Mouse (Mus musculus) limb, embryonic 11.5 days (tissue): ENCODE measurements at regions not wholly inside any gene's neighbourhood (a gene's known extent, or its start where the extent isn't known, plus 50 kb on each side); places are given as distances from the start of the nearest gene placed in this dataset.

Source experiments
- ATAC-seq: fragments of 200-750 bp; cut with Nextera tagmentation; 2 replicates; pipeline ENCODE4 v1.8.0; 2017; ENCODE audit warnings: low read depth; ENCODE audit not compliant: insufficient number of reproducible peaks, low FRiP score, low TSS enrichment
- DNase-seq: peaks from one replicate; pipeline ENCODE4 v3.0.0-alpha.2; 2015; ENCODE audit warnings: low spot score
- H3K27ac ChIP-seq: fragments of 300-500 bp; sonication (generic); replicated peaks from 2 replicates; pipeline ENCODE4 v1.5.1; 2014; ENCODE audit warnings: low read depth, mild to moderate bottlenecking, low read length
- H3K27me3 ChIP-seq: fragments of 300-500 bp; sonication (generic); 2 replicates; pipeline ENCODE4 v1.6.1; 2014; ENCODE audit warnings: mild to moderate bottlenecking, low read length, mixed read lengths; ENCODE audit not compliant: control insufficient read depth, insufficient read depth
- H3K36me3 ChIP-seq: fragments of 300-500 bp; sonication (generic); 2 replicates; pipeline ENCODE4 v1.6.1; 2014; ENCODE audit warnings: mild to moderate bottlenecking, low read length, moderate library complexity, mixed read lengths; ENCODE audit not compliant: control insufficient read depth, insufficient read depth
- H3K4me1 ChIP-seq: fragments of 300-500 bp; sonication (generic); 2 replicates; pipeline ENCODE4 v1.6.1; 2014; ENCODE audit warnings: low read length, mixed read lengths; ENCODE audit not compliant: control insufficient read depth, insufficient read depth
- H3K4me2 ChIP-seq: fragments of 300-500 bp; sonication (generic); 2 replicates; pipeline ENCODE4 v1.6.1; 2014; ENCODE audit warnings: low read depth, mild to moderate bottlenecking, moderate library complexity; ENCODE audit not compliant: severe bottlenecking
- H3K4me3 ChIP-seq: fragments of 300-500 bp; sonication (generic); 2 replicates; pipeline ENCODE4 v1.5.1; 2014; ENCODE audit warnings: low read depth, low read length
- H3K9ac ChIP-seq: fragments of 300-500 bp; sonication (generic); 2 replicates; pipeline ENCODE4 v1.6.1; 2014; ENCODE audit warnings: mild to moderate bottlenecking, low read length
- H3K9me3 ChIP-seq: fragments of 300-500 bp; sonication (generic); 2 replicates; pipeline ENCODE4 v1.6.1; 2016; ENCODE audit warnings: low read length; ENCODE audit not compliant: control insufficient read depth
- WGBS: fragments of 180-500 bp; shearing (Covaris S2); extraction: QIAGEN DNeasy Blood & Tissue Kit; methylation state at CpG from one replicate; pipeline ENCODE4 v1.1.7; 2014; 5-methylcytosine and 5-hydroxymethylcytosine counted together

DNA sequence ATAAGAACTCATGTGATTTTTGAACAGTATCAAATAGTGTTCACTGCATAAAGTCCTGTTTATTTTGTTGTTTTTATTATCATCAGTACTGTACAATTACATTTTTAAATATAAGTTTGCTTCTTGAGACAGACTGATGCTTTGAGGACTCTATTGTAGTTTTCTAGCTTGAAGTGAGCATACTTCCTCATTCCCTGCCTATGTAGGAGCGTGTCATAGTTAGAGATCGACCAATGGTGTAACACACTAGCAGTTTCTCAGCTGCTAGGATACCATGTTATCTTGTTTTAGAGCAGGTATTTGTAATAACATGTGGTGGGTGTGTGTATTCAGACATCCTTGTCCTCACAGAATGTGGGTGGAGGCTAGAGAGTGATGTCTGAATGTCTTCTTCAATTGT is 342.1 kb downstream of the Ndufa4 start:
- ATAC-seq (no peak), DNase-seq (no peak)
- Histone ChIP-seq H3K9ac (no peak overlapping the region), H3K4me2 (no peak overlapping the region), H3K9me3 (no peaks in the 10 kb centered on the region), H3K36me3 (no peaks in the 10 kb centered on the region), H3K4me3 (no peak overlapping the region), H3K27ac (no peak overlapping the region), H3K4me1 (no peaks in the 10 kb centered on the region), H3K27me3 (no peaks in the 10 kb centered on the region)
- WGBS, result 88% methylated on average over 2 of the region's 2 CpGs

DNA sequence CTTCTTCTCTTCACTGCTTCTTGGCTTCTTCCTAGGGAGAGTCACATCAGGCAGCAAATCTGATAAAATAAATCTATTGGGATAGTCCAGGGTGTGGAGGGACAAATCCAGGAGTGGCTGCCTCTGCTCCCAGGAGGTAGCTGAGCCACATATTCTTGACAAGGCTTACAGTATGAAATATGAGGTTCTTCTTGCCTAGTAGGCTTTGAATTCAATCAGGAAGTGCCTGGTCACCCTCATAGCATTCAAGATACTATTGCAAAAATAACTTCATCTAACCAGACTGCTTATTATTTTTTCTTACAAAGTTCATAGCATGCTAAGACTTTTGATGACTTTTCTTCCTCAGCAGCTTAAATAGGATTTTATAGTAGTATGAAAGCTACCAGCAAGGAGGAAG is 356.8 kb downstream of the Ndufa4 start:
- ATAC-seq (no peak), DNase-seq (no peak)
- Histone ChIP-seq H3K36me3 (no peaks in the 10 kb centered on the region), H3K27me3 (no peaks in the 10 kb centered on the region), H3K4me1 (no peaks in the 10 kb centered on the region), H3K27ac (no peak overlapping the region), H3K4me3 (no peak overlapping the region), H3K9me3 (no peaks in the 10 kb centered on the region), H3K4me2 (no peak overlapping the region), H3K9ac (no peak overlapping the region)

DNA sequence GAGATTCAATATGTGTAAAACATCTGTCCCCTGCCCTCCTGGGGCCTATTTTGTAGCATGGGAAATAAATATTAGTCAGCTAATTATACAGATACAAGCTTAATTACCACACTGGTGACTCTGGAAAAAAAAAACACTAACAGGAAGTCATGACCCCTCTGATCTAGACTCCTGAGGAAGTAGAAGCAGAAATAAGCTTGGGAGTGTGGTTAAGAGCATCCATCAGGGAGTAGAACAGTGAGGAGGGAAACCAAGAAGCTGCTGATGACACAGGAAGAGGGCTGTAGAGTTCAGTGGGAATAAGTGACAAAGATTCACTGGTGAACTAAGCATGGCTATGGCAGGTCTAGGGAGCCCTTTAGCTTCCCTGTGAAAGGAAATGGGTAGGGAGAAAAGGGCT is 360.0 kb downstream of the Ndufa4 start:
- Histone ChIP-seq H3K36me3 (no peaks in the 10 kb centered on the region), H3K27ac (no peak overlapping the region), H3K9me3 (no peaks in the 10 kb centered on the region), H3K9ac (no peak overlapping the region), H3K27me3 (no peaks in the 10 kb centered on the region), H3K4me3 (no peak overlapping the region), H3K4me1 (no peaks in the 10 kb centered on the region), H3K4me2 (no peak overlapping the region)
- no peak for DNase-seq
- no peak for ATAC-seq

DNA sequence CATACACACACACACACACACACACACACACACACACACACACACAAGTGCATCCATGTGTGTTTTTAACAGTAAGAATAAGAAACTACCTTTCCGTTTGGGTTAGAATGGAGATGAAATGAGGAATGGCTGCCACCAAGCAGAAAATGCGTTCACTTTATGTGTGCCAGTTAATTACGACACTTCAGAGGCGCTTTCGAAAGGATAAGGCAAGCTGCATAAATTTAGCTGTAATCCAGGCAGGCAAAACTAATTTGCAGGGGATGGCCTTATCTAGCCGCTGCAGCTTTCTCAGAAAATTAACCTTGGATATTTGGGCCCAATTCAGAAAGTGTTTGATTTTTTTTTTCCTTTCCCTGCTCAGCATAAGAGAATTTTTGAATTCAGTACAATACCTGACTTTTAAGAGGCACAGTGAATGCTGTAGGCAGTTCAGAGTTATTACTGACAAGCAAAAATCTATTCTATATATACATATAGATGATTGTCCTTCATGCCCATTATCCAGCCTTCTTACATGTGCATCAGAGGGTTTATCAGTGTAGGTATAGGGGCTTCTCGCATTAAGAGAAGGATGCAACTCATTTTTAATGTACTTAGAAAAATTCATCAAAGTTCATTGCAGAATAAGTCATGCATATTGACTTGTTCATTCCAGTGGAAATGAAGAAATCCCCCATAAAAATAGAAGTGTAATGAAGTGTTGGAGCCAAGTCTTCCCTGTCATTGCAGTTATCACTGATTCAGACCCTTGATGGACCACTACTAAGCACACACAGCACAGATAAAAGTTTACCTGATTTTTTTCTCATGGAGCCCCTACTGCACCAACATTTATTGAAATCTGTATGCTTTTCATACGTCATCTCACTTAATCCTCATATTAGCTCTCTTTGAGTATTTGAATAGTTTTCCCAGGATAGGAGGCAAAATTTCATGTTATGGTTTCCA is 372.1 kb downstream of the Ndufa4 start:
- Histone ChIP-seq H3K9ac (no peak overlapping the region), H3K4me3 (no peak overlapping the region), H3K9me3 (no peaks in the 10 kb centered on the region), H3K4me1 (no peaks in the 10 kb centered on the region), H3K27ac (no peak overlapping the region), H3K27me3 (no peaks in the 10 kb centered on the region), H3K4me2 (no peak overlapping the region), H3K36me3 (no peaks in the 10 kb centered on the region)
- no peak for DNase-seq
- WGBS, result 67% methylated on average over 8 of the region's 8 CpGs
- ATAC-seq, result no peak

DNA sequence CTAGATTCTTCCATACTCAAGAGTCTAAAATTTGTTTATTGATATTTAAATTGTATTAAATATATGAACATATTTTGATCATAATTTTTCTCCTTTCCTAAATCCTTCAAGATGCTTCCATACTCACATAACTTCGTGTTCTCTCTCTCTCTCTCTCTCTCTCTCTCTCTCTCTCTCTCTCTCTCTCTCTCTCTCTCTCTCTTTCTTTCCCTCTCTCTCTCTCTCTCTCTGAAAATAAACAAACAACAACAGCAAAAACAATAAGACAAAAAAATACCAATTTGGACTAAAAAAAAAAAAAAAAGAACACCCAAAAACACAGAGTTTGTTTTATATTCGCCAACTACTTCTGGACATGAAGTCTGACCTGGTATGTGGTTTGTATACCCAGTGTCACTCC is 404.2 kb downstream of the Ndufa4 start:
- Histone ChIP-seq H3K27ac (no peak overlapping the region), H3K4me1 (no peaks in the 10 kb centered on the region), H3K36me3 (no peaks in the 10 kb centered on the region), H3K9ac (no peak overlapping the region), H3K4me2 (no peak overlapping the region), H3K4me3 (no peak overlapping the region), H3K9me3 (no peaks in the 10 kb centered on the region), H3K27me3 (no peaks in the 10 kb centered on the region)
- WGBS, result 79% methylated on average over 2 of the region's 2 CpGs
- DNase-seq (no peak), ATAC-seq (no peak)

DNA sequence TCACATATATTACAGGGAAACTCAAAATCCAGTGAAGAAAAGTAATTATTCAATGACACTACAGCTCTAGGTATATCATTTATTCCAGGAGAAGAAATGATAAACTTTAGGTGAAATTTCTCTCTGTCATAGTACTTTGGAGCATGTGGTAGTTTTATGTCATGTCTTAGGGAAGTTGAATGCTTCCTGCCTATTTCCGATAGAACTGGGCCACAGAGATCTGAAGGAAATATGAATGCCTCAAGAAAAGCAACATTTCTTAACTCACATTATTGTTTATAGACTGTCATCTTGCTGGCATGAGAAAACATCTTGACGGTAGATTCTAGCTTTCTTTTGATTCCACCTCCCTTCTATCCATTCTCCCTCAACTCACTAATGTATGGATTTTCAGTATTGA is 412.9 kb downstream of the Ndufa4 start:
- Histone ChIP-seq H3K27ac (no peak overlapping the region), H3K4me3 (no peak overlapping the region), H3K9ac (no peak overlapping the region), H3K4me1 (no peaks in the 10 kb centered on the region), H3K4me2 (no peak overlapping the region), H3K36me3 (no peaks in the 10 kb centered on the region), H3K27me3 (no peaks in the 10 kb centered on the region), H3K9me3 (no peaks in the 10 kb centered on the region)
- ATAC-seq (no peak), DNase-seq (no peak)
- WGBS, result 94% methylated on average over 2 of the region's 2 CpGs

DNA sequence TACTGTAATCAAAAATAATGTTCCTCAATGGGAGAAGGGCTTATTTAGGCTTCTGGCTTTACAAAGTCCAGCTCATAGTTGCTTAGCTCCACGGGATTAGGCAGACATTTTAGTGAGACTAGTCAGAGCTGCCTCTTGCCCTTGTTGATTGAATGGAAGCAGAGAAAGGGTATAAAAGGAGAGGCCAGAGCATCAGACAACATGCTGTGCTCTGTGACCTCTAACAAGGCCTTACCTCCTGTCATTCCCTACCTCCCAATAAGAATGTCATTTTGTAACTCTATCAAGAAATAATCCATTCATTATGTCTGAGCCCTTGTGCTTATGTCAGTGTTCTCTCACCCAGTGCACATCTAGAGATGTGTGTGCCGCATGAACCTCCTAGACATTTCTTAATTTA is 430.3 kb downstream of the Ndufa4 start:
- ATAC-seq (no peak), DNase-seq (no peak)
- Histone ChIP-seq H3K9me3 (no peaks in the 10 kb centered on the region), H3K9ac (no peak overlapping the region), H3K4me2 (no peak overlapping the region), H3K4me1 (no peaks in the 10 kb centered on the region), H3K4me3 (no peak overlapping the region), H3K27me3 (no peaks in the 10 kb centered on the region), H3K27ac (no peak overlapping the region), H3K36me3 (no peaks in the 10 kb centered on the region)
- WGBS, result 63% methylated on average over 2 of the region's 2 CpGs
